Mouse (Mus musculus) left cerebral cortex, postnatal 4 days (tissue): ENCODE measurements around the gene Kcnip1. TPM values are rescaled to one million over a fixed set of nuclear protein-coding genes. Genes with fewer than 3 reads are reported as not detected.

ENCODE experiments used
- DNase-seq: peaks from one replicate; pipeline ENCODE4 v3.0.0-alpha.2; 2022
- intact Hi-C: fragments of 180-260 bp; cut with DNase I; formaldehyde crosslinking; loops from one replicate; pipeline ENCODE4 v1.15.1; 2025
- total RNA-seq, 2 experiments: library from RNA; stranded (reverse); gene quantifications; 2 replicates each; pipeline ENCODE4 v1.2.3; 2021

Kcnip1 gene
- total RNA-seq, 2 experiments from 2014 or later: 35.8 to 43.5 TPM

GRCm38 (mm10) chr11:33913061-33913460 is 79.9 kb downstream of the Kcnip1 start:
- no peak for DNase-seq
- intact Hi-C loops: loop anchor here (10.0 kb wide), 1 partner anchor 48 kb away; no protein-coding TSS in a partner anchor

DNA sequence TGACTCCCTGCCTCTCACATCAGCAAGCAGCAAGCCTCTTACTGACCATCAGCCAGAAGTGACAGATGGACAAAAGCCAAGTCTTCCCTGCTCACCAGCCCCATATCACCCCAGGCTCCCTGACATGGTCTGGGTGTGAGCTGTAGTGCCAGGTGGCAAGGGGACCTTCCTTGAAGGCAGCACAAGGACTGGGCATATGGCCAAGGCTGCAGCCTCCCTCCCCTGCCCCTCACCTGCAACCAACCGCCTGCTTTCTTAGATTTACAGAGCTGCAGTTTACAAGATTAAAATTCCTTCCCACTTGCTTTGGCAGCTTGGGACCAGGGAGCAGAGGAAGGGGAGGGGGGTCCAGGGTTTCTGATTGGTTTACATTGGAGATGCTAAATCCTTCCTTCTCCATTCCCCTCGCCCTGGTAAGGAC is 80.8 kb downstream of the Kcnip1 start:
- intact Hi-C loops: loop anchor here (10.0 kb wide), 1 partner anchor 47 kb away; no protein-coding TSS in a partner anchor
- peak; percentile 81 for DNase-seq

- DNase-seq: no peak
- intact Hi-C loops: loop anchor here (10.0 kb wide), 1 partner anchor 46 kb away; no protein-coding TSS in a partner anchor
Measured at GRCm38 (mm10) chr11:33910982-33911381, 82.0 kb downstream of the Kcnip1 start.

DNA sequence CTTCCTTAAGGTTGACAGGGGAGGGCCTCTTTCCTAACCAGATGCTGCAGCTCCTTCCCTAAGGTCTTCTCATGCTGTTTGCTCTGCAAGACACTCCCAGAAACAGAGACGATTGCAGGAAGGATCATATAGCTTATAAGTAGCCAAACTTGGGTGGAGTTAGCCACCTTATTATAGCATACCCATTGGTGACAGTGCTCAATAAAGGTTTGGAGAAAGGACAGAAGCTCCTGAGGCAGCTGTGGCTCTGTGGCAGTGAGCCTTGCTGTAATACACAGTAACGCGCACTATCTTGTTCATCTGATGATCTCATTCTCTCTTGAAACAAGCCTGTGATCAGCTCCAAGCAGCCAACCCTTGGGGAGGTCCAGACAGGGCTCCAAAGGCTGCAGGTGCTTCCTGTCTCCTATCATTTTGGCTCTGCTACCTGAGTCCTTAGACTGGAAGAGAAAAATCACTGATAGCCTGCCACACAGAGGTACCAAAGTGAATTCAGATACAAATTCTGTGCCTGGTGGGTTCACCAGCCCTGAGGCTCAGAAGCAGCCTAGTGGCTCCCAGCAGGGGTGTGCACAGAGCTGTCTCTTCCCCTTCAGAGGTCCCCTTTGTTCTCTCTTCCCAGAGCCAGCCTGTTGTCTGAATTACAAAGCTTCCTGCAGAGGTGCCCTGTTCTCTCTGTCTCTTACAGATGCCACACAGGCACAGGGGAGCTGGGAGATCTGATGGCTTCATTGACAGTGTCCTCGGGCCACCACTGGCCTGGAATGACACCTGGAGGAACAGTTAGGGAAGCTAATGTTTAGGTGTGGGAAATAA is 84.4 kb downstream of the Kcnip1 start:
- DNase-seq: no peak
- intact Hi-C loops: no loop called here

- DNase-seq: no peak
- intact Hi-C loops: no loop called here
Measured at GRCm38 (mm10) chr11:33903494-33903893, 89.5 kb downstream of the Kcnip1 start.

DNA sequence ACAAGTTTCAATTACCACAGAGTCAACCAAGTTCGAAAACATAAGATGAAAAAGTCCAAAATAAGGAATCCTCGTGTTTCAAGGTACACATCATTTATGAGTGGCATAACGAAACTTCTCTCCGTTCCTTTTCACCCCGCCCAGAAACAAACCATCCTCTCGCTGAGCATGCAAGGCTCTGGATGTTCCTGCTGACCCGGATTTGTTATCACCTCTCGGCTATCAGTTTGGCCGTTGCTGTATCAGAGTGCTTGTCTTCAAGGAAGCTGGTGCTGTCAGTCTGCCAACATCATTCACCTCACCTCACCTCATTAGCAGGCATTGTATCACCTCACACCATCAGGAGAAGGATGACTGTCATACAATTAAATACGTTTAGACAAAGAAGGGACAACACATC is 90.6 kb downstream of the Kcnip1 start:
- DNase-seq: no peak
- intact Hi-C loops: no loop called here

DNA sequence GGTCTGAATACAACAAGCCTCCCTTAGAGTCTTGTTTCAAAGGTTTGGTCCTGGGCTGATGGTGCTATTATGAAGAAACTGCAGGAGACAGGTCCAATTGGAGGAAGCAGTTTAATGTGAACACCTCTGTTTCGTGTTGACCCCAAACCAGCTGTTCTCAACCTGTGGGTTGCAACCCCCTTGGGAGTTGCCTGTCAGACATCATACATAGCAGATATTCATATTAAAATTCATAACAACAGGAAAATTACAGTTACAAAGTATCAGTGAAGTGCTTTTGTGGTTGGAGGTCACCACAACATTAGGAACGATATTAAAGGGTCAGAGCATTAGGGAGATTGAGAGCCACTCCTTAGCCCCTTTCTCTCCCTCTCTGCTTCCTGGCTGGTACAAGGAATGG is 91.2 kb downstream of the Kcnip1 start:
- intact Hi-C loops: no loop called here
- no peak for DNase-seq

- intact Hi-C loops: no loop called here
- DNase-seq: no peak
Measured at GRCm38 (mm10) chr11:33891084-33891483, 101.9 kb downstream of the Kcnip1 start.

- intact Hi-C loops: no loop called here
- DNase-seq: no peak
Measured at GRCm38 (mm10) chr11:33890382-33890781, 102.6 kb downstream of the Kcnip1 start.

DNA sequence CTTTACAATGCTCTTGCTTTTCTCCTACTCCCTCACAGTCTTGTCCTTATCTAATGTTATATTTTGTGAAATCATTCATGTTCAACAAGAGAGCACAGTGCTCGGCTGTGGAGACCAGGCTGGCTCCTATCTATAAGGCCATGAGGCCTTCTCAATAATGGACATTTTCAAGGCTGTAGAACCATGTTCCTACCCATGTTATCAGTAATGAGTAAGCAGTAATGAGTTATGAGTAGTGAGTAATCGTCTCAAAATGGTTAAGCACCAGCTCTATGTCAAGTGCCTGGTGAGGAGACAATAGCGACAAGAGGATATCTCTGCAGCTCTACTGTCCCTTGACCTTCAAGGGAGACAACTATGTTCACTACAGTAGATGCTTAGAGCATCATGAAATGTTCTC is 105.3 kb downstream of the Kcnip1 start:
- intact Hi-C loops: no loop called here
- no peak for DNase-seq

DNA sequence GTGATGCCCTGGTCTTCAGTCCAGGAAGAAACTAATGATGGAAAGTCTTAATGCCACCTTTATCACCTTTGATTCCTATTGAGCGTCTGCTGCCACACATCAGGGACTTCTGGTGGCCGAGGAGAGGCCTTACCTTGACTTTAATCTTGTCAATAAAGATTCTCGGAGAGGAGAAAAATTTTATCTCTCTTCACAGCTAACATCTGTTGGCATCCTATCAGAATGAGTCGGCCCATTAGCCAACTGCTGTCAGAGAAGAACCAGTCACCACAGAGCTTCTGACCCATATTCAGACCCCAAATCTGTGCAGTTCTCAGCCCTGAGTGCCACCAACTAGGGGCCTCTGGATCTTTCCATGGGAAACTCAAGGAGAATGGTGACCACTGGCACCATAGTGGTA is 107.0 kb downstream of the Kcnip1 start:
- DNase-seq: no peak
- intact Hi-C loops: no loop called here

DNA sequence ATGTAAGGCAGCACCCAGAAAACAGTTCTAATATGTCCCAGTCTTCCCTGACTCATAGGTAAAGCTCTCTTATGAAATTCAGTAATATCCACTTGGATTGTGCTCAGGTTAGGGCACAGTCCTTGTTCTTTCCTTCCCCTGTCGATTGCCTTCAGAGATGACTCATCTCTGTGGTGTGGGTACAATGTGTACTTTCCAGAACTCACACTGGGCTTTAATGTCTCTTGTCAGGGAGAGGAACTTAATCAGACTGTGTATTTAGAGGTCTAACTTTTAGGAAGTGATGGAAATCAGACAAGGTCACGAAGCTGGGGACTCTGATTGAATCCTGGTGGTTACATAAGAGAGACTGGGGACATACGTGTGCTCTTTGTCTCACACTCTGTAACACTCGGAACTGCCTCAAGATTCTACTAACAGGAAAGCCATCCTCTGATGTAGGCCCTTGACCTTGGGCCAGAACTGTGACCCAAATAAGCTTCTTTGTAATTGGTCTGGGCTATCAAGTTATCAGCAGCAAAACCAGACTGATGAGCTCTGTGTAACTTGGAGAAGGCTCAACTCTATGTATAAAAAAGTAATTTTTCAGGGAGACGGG is 110.1 kb downstream of the Kcnip1 start:
- intact Hi-C loops: no loop called here
- DNase-seq: no peak

DNA sequence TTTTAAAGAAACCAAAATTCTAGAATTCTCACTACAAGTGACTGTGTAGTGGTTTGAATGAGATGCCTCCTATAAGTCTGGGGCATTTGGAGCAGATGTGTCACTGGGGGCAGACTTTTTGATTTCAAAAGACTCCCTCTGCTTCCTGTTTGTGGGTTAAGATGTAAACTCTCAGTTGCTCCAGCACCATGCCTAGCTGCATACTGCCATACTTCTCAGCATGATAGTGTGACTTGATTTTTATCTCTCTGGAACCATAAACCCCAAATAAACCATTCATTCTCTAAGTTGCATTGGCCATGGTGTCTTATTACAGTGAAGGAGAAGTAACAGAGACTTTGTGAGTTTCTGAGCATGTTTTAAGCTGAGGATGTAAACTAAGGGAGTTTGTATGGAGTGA is 118.0 kb downstream of the Kcnip1 start:
- DNase-seq: no peak
- intact Hi-C loops: no loop called here

DNA sequence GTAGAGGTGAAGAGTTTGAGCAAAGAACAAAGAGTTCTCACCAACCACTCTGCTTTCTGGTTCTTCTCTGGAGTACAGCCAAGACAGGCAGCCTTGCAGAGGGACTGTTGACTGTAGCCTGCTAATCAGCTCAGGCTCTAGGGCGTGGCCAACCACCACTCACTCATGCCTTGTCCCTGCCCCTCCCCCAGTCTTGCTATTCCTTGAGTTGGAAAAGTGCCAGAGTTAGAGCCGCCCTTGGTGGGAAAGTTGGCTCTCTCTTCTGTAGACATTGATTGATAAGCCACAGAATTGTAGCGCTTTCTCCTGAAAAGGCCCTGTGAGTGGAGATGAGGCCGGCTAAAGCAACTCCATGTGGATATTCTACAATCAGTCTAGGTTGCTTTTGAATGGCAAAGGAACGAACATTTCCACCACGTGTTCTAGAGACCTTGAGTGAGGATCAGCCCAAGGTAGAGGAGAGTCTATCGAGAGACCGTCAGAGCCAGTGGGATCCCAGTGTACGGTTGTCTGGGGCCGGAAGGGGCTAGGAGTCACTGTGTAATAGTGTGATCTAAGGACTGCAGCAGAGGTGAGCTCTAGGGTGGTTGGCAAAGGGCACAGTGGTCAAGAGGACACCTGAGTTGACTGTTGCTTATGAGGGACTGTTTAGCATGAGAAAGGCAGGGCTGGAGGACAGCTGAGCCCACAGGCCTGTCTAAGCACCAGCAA is 119.7 kb downstream of the Kcnip1 start:
- intact Hi-C loops: no loop called here
- DNase-seq: no peak

GRCm38 (mm10) chr11:33872716-33873048 is 120.3 kb downstream of the Kcnip1 start:
- intact Hi-C loops: no loop called here
- no peak for DNase-seq

- intact Hi-C loops: no loop called here
- no peak for DNase-seq
Measured at GRCm38 (mm10) chr11:33871998-33872715, 120.8 kb downstream of the Kcnip1 start.

- intact Hi-C loops: no loop called here
- DNase-seq: no peak
Measured at GRCm38 (mm10) chr11:33870246-33870645, 122.7 kb downstream of the Kcnip1 start.

DNA sequence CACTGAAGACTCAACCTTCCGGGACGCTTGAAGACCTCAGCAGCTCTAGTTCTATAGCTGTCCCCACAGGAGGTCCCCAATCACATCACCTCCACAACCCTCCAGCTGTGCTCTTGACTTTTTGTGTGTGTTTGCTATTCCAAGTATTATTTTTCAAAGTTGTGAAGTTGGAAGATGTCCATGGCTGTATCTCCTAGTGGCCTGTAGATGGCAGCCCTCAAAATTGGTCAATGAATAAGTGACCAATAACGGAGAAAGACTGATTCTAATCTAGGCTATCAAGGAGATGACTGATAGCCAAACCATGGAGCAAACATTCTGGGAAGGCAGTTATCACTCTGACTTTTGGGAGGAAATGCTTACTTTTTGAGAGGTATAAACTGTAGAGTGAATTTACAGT is 123.4 kb downstream of the Kcnip1 start:
- intact Hi-C loops: loop anchor here (10.0 kb wide), 1 partner anchor 45 kb away; no protein-coding TSS in a partner anchor
- DNase-seq: no peak

- no peak for DNase-seq
- intact Hi-C loops: loop anchor here (10.0 kb wide), 1 partner anchor 48 kb away; no protein-coding TSS in a partner anchor
Measured at GRCm38 (mm10) chr11:33866775-33867174, 126.2 kb downstream of the Kcnip1 start.

GRCm38 (mm10) chr11:33864245-33864644 is 128.7 kb downstream of the Kcnip1 start:
- intact Hi-C loops: loop anchor here (10.0 kb wide), 1 partner anchor 51 kb away; no protein-coding TSS in a partner anchor
- DNase-seq: no peak

DNA sequence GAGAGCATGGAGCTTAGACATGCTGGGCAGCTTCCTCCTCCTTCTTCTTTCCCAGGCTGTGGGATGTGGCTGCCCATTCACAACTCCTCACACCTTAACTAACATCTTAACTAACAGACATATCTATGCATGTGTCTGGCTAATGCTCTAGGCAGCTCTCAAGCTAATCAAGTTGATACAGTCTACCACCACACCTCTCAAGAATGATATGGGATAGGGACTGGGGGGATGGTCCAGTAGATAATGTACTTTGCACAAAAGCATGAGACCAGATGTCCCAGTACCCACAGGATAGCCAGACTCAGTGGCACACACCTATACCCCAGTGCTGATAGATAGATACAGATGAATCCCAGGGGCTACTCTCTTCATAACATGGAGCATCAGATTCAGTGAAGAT is 131.1 kb downstream of the Kcnip1 start:
- DNase-seq: no peak

More for the DNA sequence above, 131.1 kb downstream of the Kcnip1 start:
- intact Hi-C loops: loop anchor here (10.0 kb wide), 1 partner anchor 53 kb away; no protein-coding TSS in a partner anchor
